Mouse (Mus musculus) central nervous system, embryonic 18 days (tissue): ENCODE measurements around the gene Gm10696. TPM values are rescaled to one million over a fixed set of nuclear protein-coding genes. Genes with fewer than 3 reads are reported as not detected.

Experiments
- polyA plus RNA-seq: library from polyadenylated mRNA; depleted of rRNA; stranded (reverse); fragments of >200 nt; gene quantifications from 2 replicates; pipeline ENCODE4 v1.2.3, GENCODE M21; 2012; rRNA removed

Gene Gm10696
- not detected in 2 replicates for polyA plus RNA-seq

DNA sequence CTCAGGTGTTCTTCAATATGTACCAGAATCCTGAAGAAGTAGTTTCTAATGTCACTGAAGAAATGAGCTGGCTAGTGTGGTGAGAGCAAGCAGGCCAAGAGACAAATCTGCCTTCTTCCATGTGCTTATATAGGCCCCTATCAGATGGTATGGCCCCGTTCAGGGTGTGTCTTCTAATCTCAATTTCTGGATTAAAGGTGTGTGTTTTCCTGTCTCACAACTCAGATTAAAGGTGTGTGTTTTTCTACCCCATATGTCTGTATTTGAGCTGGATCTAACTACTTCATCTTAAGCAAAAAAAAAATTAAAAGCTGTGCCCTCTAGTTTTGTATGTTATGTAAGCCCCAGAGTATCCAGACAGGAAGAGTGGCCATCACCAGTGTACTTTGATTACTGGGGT lies at the start of gene Gm10696:
Gene Gm10696, minus strand, starts transcription at position 101 of the 400 bp plus-strand sequence.

GRCm38 (mm10) chr3:94196414-94196813 lies 18.4 kb upstream of the Gm10696 start, which contains the start of gene Gm5286:
Gene Gm5286, plus strand, starts transcription at chr3:94196714.

Other genes starting within 250 kb of the Gm10696 start
- gene Gm9117, start 234.7 kb downstream of the Gm10696 start, polyA plus RNA-seq, result not detected in 2 replicates
- gene Tdpoz5, start 216.9 kb downstream of the Gm10696 start, polyA plus RNA-seq, result not detected in 2 replicates
- not detected in 2 replicates for gene Gm9125, start 123.3 kb downstream of the Gm10696 start, polyA plus RNA-seq
- not detected in 2 replicates for gene Gm10697, start 105.5 kb downstream of the Gm10696 start, polyA plus RNA-seq
- gene Gm5286, start 18.5 kb upstream of the Gm10696 start, polyA plus RNA-seq, result not detected in 2 replicates
- not detected in 2 replicates for gene Gm4778, start 85.8 kb upstream of the Gm10696 start, polyA plus RNA-seq
- gene Them4, start 131.9 kb upstream of the Gm10696 start, polyA plus RNA-seq, result 32.9 and 34.5 TPM in 2 replicates
- gene Them5, start 163.9 kb upstream of the Gm10696 start, polyA plus RNA-seq, result 0.08 and 0.12 TPM in 2 replicates
- gene C2cd4d, start 184.2 kb upstream of the Gm10696 start, polyA plus RNA-seq, result 1.1 and 1.2 TPM in 2 replicates
- gene Rorc, start 194.6 kb upstream of the Gm10696 start, polyA plus RNA-seq, result 0.34 and 0.45 TPM in 2 replicates
- 0.62 and 0.68 TPM in 2 replicates for gene Lingo4, start 220.3 kb upstream of the Gm10696 start, polyA plus RNA-seq
- gene Tdrkh, start 235.1 kb upstream of the Gm10696 start, polyA plus RNA-seq, result 20.1 and 20.7 TPM in 2 replicates